Comparison of ENCODE assay signal across 17 mouse cellular contexts in the genomic region with DNA sequence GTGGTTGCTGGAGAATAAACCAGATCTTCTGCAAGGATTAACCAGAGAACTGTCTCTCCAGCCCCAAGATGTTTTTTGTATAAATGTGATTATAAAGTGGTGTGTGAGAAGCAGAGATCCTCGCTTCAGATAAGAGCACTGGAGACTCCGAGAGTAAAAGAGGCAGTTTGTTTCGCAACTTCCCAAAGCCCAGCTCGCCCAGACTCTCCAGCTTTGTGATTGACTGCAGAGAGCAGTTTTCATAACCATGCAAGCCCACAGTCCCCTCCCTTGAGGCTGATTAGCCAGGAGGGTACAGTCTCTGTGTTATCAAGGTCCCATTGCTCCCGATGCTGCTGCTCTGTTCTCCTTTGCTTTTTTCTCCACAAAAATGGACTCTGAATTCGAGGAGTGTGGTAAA. TPM values are rescaled to one million over a fixed set of nuclear protein-coding genes. Genes with fewer than 3 reads are reported as not detected.
DNase-seq lines count a peak whose midpoint lies in the region; ATAC-seq lines count a peak whose summit lies in the region.
"Had no signal": no experiment of that assay in that cellular context is flagged by ENCODE, and none has a peak within 500 bp of the region (broad histone marks: within the 10 kb centered on the region; RNA-seq: fewer than 3 reads in every experiment).

No protein-coding gene starts in this region.

- WGBS in neural tube, embryonic 11.5 days, result 94% methylated on average over 6 of the region's 6 CpGs

- DNase-seq in adrenal gland, adult 2 months, result peak; percentile 21
- no peak for DNase-seq in adrenal gland, postnatal 10 days
- DNase-seq in neural tube, embryonic 11.5 days (ENCODE audit: low spot score), result peak; percentile 9
- DNase-seq in neural tube, embryonic 10.5 days (ENCODE audit: extremely low spot score, low spot score), result no peak
- DNase-seq in right cerebral cortex, postnatal 10 days (ENCODE audit: low spot score in 2 of 2), result no peak
- no peak for DNase-seq in layer of hippocampus, adult 9-10 months (ENCODE audit: low spot score)
- DNase-seq: cerebellum, adult 8-10 months; kidney, postnatal 36 days; liver, embryonic 13.5 days; thymus, postnatal 4 days had no signal

- H3K4me3 ChIP-seq in neural tube, embryonic 11.5 days (ENCODE audit: low read depth, low read length), result no peak overlapping the region
- H3K4me3 ChIP-seq: hindbrain, embryonic 15.5 days; liver, embryonic 13.5 days; midbrain, embryonic 10.5 days had no signal

- H3K9me3 ChIP-seq in neural tube, embryonic 11.5 days (ENCODE audit: control insufficient read depth, low read length), result no peaks in the 10 kb centered on the region
- H3K9me3 ChIP-seq: hindbrain, embryonic 15.5 days; liver, embryonic 13.5 days; midbrain, embryonic 10.5 days had no signal

- H3K27me3 ChIP-seq in neural tube, embryonic 11.5 days (ENCODE audit: control insufficient read depth, insufficient read depth, low read length), result no peaks in the 10 kb centered on the region
- H3K27me3 ChIP-seq: hindbrain, embryonic 15.5 days; liver, embryonic 13.5 days had no signal

- H3K36me3 ChIP-seq in neural tube, embryonic 11.5 days (ENCODE audit: control insufficient read depth, insufficient read depth, low read length), result no peaks in the 10 kb centered on the region

- no peak overlapping the region for H3K9ac ChIP-seq in neural tube, embryonic 11.5 days (ENCODE audit: low read length)
- H3K9ac ChIP-seq: hindbrain, embryonic 15.5 days; liver, embryonic 13.5 days had no signal

- no peak for ATAC-seq in neural tube, embryonic 11.5 days (ENCODE audit: insufficient read depth, low FRiP score, low TSS enrichment)
- ATAC-seq in hematopoietic stem cell, adult 5-6 weeks (replicated peaks in 1 of 2; ENCODE audit: insufficient read depth in 1 of 2, low FRiP score in 2 of 2, low TSS enrichment in 1 of 2, low read depth in 1 of 2, poor library complexity in 2 of 2, severe bottlenecking in 2 of 2), result peak; percentile 53 to 59
- peak; percentile 43 for ATAC-seq in megakaryocyte, adult 5-6 weeks (ENCODE audit: poor library complexity, severe bottlenecking)
- ATAC-seq: intestine, postnatal 0 days had no signal

- H3K27ac ChIP-seq in neural tube, embryonic 11.5 days (ENCODE audit: low read depth, low read length), result no peak overlapping the region
- H3K27ac ChIP-seq: hindbrain, embryonic 15.5 days; liver, embryonic 13.5 days; midbrain, embryonic 10.5 days had no signal

- peaks cover 7% of the 10 kb centered on the region for H3K4me1 ChIP-seq in neural tube, embryonic 11.5 days (ENCODE audit: control insufficient read depth, insufficient read depth, low read length)

- no peak overlapping the region for H3K4me2 ChIP-seq in neural tube, embryonic 11.5 days (ENCODE audit: low read depth)
- H3K4me2 ChIP-seq: hindbrain, embryonic 15.5 days; liver, embryonic 13.5 days had no signal

RNA-seq across cellular contexts. Expression of a gene that starts 4.3 kb away (rescaled TPM):
- total RNA-seq in adrenal gland, adult 2 months (2021), result 10 to 100 TPM; 11.0 to 13.0 TPM
- 8.1 and 9.4 TPM in 2 replicates for polyA plus RNA-seq in adrenal gland, adult 2 months (2012; rRNA removed)
- total RNA-seq in adrenal gland, postnatal 10 days (2021), result 10 to 100 TPM; 20.2 to 23.1 TPM
- 165 and 173 TPM in 2 replicates for polyA plus RNA-seq in neural tube, embryonic 11.5 days (2014; fragmentation: Nextera tagmentation; extraction: Ambion mirVana)
- total RNA-seq in hematopoietic stem cell, adult 5-6 weeks (2017), result 51.3 and 54.0 TPM in 2 replicates
- total RNA-seq in megakaryocyte, adult 5-6 weeks (2015), result 62.0 and 67.7 TPM in 2 replicates
- total RNA-seq in megakaryocyte, adult 5-6 weeks (2017), result 48.9 and 57.9 TPM in 2 replicates

RNA-seq across cellular contexts. Expression of a gene that starts 24.8 kb away (rescaled TPM):
- total RNA-seq in adrenal gland, adult 2 months (2021), result 10 to 100 TPM in 1 of 2 experiments, 1 to 10 TPM in 1; 4.1 to 14.3 TPM
- polyA plus RNA-seq in adrenal gland, adult 2 months (2012; rRNA removed), result 10.2 and 12.4 TPM in 2 replicates
- 1 to 10 TPM; 4.4 to 5.1 TPM for total RNA-seq in adrenal gland, postnatal 10 days (2021)
- 13.6 and 14.0 TPM in 2 replicates for polyA plus RNA-seq in neural tube, embryonic 11.5 days (2014; fragmentation: Nextera tagmentation; extraction: Ambion mirVana)
- 0.75 and 2.0 TPM in 2 replicates for total RNA-seq in hematopoietic stem cell, adult 5-6 weeks (2017)
- total RNA-seq in megakaryocyte, adult 5-6 weeks (2015), result 0.16 and 0.32 TPM in 2 replicates
- 0.40 and 0.69 TPM in 2 replicates for total RNA-seq in megakaryocyte, adult 5-6 weeks (2017)

RNA-seq across cellular contexts. Expression of a gene that starts 31.1 kb away (rescaled TPM):
- 10 to 100 TPM in 1 of 2 experiments, 1 to 10 TPM in 1; 3.6 to 10.0 TPM for total RNA-seq in adrenal gland, adult 2 months (2021)
- 1.7 and 2.2 TPM in 2 replicates for polyA plus RNA-seq in adrenal gland, adult 2 months (2012; rRNA removed)
- total RNA-seq in adrenal gland, postnatal 10 days (2021), result 10 to 100 TPM in 1 of 2 experiments, 1 to 10 TPM in 1; 9.4 to 13.5 TPM
- polyA plus RNA-seq in neural tube, embryonic 11.5 days (2014; fragmentation: Nextera tagmentation; extraction: Ambion mirVana), result 0.26 and 0.61 TPM in 2 replicates
- total RNA-seq in hematopoietic stem cell, adult 5-6 weeks (2017), result 0.45 TPM in 1 of 2 replicates, not detected in the other
- not detected in 2 replicates for total RNA-seq in megakaryocyte, adult 5-6 weeks (2015)
- total RNA-seq in megakaryocyte, adult 5-6 weeks (2017), result 0.04 and 0.15 TPM in 2 replicates

RNA-seq across cellular contexts. Expression of a gene that starts 34.5 kb away (rescaled TPM):
- under 1 TPM; 0.26 to 0.59 TPM for total RNA-seq in adrenal gland, adult 2 months (2021)
- polyA plus RNA-seq in adrenal gland, adult 2 months (2012; rRNA removed), result 1.3 TPM in 2 replicates
- 1 to 10 TPM; 1.1 to 1.2 TPM for total RNA-seq in adrenal gland, postnatal 10 days (2021)
- not detected in 2 replicates for polyA plus RNA-seq in neural tube, embryonic 11.5 days (2014; fragmentation: Nextera tagmentation; extraction: Ambion mirVana)
- total RNA-seq in hematopoietic stem cell, adult 5-6 weeks (2017), result 14.8 and 15.9 TPM in 2 replicates
- 20.0 and 25.8 TPM in 2 replicates for total RNA-seq in megakaryocyte, adult 5-6 weeks (2015)
- total RNA-seq in megakaryocyte, adult 5-6 weeks (2017), result 7.6 and 10.7 TPM in 2 replicates
- total RNA-seq: layer of hippocampus, postnatal 14 days; left cerebral cortex, postnatal 25 days had no signal
- polyA plus RNA-seq: hindbrain, embryonic 15.5 days; midbrain, embryonic 10.5 days had no signal

Comparison
In these comparisons a context has a peak if more than half of its experiments do, and no peak if none do; other contexts are left out.
1. DNase-seq: peak in adrenal gland, adult 2 months (single experiment) and neural tube, embryonic 11.5 days (single experiment); none in adrenal gland, postnatal 10 days (single experiment), neural tube, embryonic 10.5 days (single experiment), right cerebral cortex, postnatal 10 days (0 of 2) and layer of hippocampus, adult 9-10 months (single experiment).